Mouse (Mus musculus): ENCODE measurements around the gene Sec1.

Sec1 gene

DNA sequence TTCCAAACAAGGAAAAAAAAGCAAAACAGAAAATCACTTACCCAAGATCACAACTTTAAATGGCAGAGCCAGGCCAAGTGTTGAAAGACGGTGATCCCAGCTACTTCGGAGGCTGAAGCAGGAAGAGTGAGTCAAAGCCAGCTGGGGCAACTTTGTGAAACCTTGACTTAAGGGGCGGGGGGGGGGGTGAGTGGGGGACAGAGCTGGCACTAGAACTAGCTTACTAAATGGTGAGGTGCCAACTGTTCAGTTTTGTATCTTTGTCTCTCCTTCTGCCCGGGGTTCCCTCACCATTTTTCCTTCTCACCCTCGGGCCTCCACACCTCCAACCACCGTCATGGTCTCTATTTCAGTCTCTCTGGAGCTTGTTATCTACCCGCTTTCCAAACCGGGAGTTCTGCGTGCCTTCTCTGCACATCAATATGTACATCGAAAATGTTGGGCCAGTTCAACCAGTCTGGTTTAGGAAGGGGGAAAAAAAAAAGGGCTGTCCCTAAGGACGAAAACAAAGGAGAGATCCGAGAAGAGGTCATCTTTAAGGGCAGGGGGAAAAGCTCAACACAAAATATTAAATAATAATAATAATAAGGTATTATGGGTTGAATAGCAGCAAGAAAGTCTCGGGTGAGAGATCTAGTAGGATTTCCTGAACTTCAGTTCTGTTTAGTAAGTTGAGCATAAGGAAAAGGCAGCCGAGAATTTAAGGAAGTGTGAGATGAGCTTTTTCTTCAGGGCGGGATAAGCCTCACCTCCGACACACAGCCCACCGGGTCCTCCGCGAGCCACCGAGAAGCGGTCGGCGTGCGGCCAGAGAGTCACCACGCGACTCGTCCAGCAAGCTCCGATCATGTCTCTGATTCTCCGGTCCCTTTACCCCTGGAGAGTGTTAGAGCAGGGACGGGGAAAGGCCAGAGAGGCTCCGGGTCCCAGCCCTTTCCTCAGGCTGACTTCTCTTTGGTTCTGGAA is 23.0 kb upstream of the Sec1 start:
- no peak for DNase-seq

- no peak for DNase-seq
Measured at GRCm38 (mm10) chr7:45716460-45716857, 22.3 kb upstream of the Sec1 start.

DNA sequence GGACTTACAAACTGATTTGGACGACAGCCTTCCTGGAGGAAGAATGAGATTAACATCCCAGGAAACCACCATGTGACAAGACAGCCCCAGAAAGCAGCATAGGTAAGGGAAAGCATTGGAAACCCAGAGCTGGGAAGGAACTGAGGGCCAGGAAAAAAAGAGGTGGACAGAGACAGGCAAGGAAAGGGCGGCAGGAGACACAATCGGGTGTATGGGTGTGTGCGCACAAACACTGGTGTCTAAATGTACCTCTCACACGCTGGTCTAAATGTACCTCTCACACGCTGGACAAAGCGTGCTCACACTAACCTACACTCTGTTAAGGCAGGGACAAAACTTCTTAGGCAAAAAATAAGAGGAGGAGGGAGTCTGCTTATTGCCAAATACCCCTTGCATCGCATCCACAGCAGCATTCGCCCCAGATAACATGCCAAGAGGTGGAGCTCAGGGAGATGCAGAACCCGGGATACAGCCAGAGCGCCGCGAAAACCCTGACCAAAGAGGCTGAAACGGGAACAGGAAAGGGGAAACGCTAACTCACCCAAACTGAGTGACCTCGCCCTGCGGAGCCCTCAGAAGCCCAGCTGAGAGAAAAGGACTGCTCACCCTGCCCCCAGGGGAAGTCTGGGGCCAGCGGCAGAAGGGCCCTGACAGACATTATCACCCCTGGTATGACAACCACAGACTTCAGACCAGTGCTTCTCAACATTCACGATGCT is 21.7 kb upstream of the Sec1 start:
- DNase-seq: no peak

DNA sequence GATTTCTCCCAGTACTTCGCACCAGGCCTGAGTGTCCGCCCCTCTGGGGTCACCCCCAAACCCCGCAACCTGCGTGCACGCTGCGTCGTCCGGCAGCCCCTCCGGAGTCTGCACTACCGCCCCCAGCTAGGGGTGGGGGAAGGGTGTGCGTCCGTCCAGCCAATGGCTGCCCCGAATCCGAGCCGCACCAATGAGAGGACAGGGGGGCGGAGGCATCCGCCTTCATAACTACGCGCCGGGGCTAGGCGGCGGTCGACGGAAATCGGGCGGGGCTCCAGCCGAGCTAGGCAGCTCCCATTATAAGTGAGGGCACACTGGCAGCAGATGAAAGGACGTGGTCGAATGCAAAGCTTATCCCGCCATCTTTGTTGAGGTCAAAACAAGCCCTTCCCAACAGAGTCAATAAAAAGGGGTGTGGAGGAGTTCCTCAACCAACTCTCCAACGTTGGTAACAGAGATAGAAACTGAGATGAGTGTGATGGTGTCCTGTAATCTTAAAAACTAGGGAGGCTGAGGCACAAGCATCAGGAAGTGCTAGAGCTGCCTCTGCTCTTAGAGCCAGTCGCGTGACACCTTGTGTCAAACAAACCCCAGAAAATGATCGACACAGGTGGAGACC is 21.0 kb upstream of the Sec1 start, which contains the start of gene Rpl18:
TSS of gene Rpl18 (plus strand) at position 368 of the 619 bp plus-strand sequence.
- peak; percentile 98 for DNase-seq

GRCm38 (mm10) chr7:45714630-45715089 is 20.5 kb upstream of the Sec1 start:
- DNase-seq: no peak

DNA sequence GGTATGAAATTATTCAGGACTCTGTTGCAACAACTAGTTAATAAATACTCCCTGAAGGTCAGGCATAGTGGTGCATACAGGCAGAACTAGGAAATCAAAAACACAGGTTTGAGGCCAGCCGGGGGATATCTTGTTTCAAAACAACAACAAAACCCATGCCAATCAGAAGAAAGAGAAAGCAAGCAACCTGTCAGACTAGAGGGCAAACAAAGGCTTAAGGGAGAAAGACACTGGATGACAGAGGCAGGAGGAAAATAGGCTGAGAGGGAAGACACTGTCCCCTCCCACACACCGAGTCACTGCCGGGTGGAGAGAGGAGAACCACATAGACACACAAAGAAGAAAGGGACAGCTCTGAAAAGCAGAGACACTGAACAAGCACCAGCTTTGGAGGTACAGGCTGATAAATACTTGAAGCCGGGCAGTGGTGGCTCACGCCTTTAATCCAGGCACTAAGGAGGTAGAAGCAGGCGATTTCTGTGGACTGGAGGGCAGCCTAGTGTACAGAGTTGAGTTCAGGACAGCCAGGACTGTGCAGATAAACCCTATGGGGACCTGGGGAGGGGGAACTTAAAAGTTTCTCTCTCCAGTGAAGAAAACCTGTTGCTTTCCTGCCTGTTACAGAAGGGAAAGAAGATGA is 19.8 kb upstream of the Sec1 start:
- no peak for DNase-seq

DNA sequence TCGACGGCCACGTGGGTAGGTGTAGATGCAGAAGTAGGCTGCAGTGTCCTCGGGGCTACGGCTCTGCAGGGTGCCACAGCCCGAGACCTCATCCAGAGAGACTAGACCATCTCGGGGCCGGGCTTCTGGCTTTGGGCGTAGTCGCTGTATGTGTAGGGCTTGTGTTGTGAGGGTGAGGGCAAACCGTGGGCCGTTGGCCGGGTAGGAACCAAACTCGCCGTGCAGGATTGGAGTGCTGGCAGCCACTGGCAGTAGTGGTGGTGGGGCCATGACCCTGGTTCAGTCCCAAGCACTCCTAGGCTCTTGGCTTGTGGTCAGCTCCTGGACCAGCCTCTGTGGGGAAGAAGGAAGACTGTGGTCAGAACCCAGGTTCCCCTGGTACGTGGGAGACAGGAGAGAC is 19.2 kb upstream of the Sec1 start:
- DNase-seq: no peak

DNA sequence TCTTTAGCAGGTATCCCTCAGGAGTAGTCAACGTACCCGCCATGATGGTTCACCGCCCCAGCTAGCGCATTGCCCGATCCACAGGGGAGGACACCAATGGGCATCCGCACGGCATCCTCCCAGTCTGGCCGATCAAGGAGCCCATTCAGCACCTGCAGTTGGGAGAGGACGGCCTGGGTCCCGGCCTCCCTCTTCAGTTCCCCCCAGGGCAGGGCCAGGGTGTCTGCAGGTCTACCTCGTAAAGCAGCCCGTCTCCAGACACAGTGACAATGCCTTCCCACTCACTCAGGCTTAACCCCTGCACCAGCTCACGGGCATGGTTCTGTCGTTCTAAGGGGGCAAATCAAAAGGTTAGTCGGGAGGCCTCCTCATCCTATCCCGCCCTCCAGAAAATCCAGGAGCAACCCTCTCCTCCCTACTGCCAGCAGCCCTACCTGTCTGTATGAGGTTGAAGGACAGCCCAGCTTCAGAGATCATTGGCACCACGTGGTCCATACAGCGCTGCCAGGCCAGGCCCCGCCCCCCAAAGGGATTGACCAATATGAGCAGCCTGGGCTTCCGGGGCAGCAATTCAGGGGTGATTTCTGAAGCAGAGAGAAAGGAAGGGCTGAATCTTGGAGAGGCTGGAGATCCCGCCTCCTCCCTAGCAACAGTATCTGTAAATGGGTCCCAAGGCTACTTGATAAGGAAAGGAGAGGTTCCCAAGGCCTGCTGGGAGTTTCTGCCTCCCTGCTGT is 18.0 kb upstream of the Sec1 start:
- DNase-seq: no peak

GRCm38 (mm10) chr7:45711316-45712021 is 17.3 kb upstream of the Sec1 start:
- no peak for DNase-seq

DNA sequence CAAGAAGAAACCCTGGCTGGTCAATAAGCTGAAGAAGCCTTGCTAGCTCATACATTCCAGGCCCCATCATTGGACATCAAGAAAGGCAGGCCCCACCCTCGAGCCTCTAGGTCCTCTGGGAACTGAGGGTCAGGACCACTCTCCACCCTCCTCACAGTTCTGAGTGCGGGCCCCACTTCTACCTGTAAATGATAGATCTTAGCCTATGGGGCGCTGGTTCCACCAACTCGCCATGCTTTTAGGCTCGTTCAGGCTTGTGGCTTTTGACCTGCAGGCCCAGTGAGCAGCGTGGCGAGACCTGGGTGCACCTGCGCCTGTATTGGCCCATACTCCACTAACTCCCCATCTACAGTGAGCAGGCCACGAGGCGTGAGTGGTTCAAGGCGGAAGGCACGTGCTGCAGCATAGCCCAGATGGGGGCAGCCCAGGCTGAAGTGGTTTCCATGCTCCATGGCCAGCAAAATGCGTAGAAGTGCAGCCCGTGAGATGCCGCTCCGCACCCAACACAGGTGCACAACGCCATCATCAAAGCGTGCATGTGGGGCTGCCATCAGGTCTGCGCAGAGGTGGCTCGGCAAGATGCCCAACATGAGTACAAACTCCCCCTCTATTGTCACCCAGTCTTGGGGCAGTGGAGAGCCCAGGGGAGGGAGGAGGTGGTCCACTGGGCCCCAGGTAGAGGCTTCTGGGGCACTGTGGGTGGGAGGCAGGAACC is 16.4 kb upstream of the Sec1 start:
- DNase-seq: no peak

DNA sequence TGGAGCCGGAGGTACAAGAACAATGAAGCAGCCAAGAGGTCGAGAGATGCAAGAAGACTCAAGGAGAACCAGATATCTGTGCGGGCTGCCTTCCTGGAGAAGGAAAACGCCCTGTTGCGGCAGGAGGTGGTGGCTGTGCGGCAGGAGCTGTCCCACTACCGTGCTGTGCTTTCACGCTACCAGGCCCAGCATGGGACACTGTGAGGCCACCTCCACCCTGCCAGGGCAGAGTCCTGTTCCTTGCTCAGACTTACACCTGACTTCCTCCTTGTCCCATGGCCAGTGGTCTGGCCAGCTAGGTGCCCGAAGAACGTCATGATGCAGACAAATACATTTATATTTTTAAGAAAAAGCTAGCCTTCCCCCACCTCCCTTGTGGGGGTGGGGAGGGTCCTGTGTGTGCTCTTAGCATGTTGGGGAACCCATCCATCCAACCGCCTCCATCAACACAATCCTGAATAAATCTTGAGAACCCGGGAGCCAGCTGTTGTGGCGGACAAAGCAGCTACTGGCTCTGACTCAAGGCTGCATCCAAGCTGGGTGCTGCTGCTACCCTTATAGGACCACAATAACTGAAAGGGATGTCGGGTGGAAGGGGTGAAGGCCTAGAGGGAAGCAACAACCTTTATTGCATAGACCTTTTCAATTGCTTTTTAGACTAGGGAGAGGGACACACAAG is 15.6 kb upstream of the Sec1 start:
- DNase-seq: no peak

DNA sequence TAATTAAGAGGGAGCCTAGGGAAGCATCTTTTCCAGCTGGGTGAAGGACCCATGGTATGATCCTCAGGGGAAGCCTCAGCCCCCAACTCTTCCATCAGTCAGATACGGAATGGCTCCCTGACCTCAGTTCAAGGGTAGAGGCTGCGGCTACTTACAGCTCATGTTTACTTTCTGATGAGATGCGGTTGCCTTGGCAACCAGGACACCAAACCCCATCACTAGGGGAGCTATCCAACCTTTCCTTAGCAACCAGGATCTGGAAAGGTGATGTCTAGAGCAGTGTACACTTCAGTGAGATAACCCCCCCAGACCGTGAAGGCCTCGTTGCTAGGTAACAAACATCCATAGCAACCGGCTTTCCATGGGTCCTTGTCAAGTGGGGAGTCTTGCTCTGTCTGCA is 14.8 kb upstream of the Sec1 start:
- peak; percentile 68 for DNase-seq

DNA sequence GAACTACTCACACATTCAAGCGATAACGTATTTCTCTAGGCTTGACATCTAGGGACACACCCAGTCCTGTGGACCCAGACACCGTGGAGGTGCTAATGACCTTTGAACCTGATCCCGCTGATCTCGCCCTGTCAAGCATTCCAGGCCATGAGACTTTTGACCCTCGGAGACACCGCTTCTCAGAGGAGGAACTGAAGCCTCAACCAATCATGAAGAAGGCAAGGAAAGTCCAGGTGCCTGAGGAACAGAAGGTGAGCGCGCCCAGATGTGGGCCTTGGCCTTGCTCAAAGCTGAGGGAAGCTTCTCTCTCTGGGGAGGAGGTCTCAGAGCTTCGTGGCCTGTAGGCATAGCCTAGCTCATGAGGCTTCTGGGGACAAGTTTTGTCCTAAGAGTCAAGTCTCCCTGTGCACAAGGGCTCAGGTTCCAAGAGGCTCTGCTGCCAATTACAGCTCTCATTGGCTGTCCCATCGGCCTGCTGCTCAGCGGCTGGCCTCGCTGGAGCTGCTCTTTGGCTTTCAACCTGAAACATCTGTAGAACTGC is 14.1 kb upstream of the Sec1 start:
- no peak for DNase-seq

GRCm38 (mm10) chr7:45707375-45707967 is 13.3 kb upstream of the Sec1 start:
- DNase-seq: peak; percentile 96

DNA sequence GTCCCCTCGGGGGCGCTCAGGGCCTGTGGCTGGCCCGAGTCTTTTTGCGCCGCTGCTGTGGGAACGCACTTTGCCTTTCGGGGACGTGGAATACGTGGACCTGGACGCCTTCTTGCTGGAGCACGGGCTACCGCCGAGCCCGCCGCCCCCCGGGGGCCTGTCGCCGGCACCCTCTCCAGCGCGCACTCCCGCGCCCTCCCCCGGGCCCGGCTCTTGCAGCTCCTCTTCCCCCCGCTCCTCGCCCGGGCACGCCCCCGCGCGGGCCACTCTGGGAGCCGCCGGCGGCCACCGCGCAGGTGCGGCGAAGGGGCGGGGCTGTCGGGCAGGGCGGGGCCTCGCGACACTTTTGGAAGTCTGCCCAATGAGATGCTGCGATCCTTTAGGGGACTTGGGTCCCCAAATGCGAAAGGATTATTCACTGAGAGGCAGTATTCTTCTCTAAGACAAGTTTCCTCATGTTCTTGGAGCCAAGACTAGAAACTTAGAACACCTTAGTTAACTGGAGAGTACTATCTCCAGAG is 12.6 kb upstream of the Sec1 start:
- DNase-seq: peak; percentile 85

- peak; percentile 72 for DNase-seq
Measured at GRCm38 (mm10) chr7:45705873-45706281, 11.7 kb upstream of the Sec1 start.

GRCm38 (mm10) chr7:45705443-45705864 is 11.3 kb upstream of the Sec1 start:
- no peak for DNase-seq

DNA sequence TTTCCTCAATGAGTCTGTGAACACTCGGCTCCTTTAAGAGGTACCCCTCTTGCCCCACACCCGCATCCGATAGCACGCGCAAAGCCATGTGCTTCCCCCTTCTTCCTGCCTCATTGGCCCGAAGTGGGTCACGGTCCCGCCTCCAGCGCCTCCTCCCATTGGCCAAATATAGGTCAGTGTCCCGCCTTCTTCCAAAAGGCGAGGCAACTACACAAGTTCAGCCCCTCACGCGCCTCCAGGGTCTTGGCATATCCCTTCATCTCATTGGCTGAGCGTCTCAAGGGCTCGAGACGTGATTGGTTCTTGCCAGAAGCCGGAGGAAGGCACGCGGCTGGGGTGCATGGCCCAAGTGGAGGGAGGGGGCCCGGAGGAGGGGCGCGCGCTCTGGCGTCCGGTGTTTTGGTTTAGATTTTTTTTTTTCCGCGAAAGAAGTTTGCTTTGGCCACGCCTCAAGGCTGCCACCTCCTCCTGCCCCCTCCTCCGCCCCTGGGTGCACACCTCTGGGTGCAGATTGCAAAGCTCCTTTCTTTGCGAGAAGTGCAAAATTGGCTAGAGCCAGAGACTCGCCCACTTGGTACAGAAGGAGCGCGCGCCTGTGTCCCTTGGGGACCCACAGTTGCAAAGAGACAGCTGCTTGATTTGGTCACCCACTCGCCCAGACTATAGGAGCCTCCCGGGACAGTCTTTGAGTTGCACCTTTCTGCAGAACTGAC is 10.7 kb upstream of the Sec1 start, which contains the start of gene Dbp:
TSS of gene Dbp (plus strand) at position 359 of the 713 bp plus-strand sequence.
- DNase-seq: peak; percentile 100

Measured in retina, postnatal 1 day (tissue).